ENCODE assay signal across 8 mouse cellular contexts in the genomic region with DNA sequence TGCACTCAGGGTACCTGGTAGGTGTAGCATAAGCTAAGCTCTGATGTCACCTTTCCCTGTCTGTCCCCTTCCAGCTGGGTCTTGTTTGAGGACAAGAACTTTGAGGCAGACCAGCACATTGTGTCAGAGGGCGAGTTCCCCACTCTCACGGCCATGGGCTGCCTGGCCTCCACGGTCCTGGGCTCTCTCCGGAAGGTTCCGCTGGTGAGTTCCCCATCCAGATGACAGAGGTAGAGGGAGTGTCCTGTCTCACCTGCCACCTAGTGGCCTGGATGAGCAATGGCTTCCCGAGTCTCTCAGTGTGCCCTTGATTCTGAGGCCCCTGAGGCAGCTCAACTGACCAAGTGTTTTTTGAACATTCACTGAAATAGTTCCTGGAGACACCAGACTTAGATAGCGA. TPM values are rescaled to one million over a fixed set of nuclear protein-coding genes. Genes with fewer than 3 reads are reported as not detected.
DNase-seq lines count a peak whose midpoint lies in the region; ATAC-seq and TF ChIP-seq lines count a peak whose summit lies in the region.

No protein-coding gene starts in this region.

- no peaks in the 10 kb centered on the region for H3K9me3 ChIP-seq in forebrain, embryonic 16.5 days (ENCODE audit: control insufficient read depth, low read length)
- no peaks in the 10 kb centered on the region for H3K9me3 ChIP-seq in kidney, postnatal 0 days (replicated peaks; ENCODE audit: low read length)
- no peaks in the 10 kb centered on the region for H3K9me3 ChIP-seq in stomach, embryonic 16.5 days (replicated peaks; ENCODE audit: control insufficient read depth, low read length)

- ATAC-seq in forebrain, embryonic 16.5 days: 0 out of 2 replicates have a peak, but pooled peaks have one; percentile 33
- peak; percentile 71 for ATAC-seq in kidney, postnatal 0 days (replicated peaks; ENCODE audit: low FRiP score, low read depth)
- ATAC-seq in megakaryocyte progenitor cell, adult 5-6 weeks (replicated peaks; ENCODE audit: poor library complexity): peak; percentile 96
- ATAC-seq in stomach, embryonic 16.5 days (ENCODE audit: insufficient read depth, low FRiP score): peak; percentile 54; the same call in 1 of the 2 replicates

- TF ChIP-seq CTCF in kidney, postnatal 0 days (IDR thresholded peaks at IDR 0.05; ENCODE audit: low read depth): peak; percentile 83

- H3K4me3 ChIP-seq in forebrain, embryonic 16.5 days (replicated peaks; ENCODE audit: low read length): no peak overlapping the region
- H3K4me3 ChIP-seq in kidney, postnatal 0 days (replicated peaks; ENCODE audit: low read depth, low read length): no peak overlapping the region
- H3K4me3 ChIP-seq in stomach, embryonic 16.5 days (replicated peaks; ENCODE audit: low read length): no peak overlapping the region

- H3K36me3 ChIP-seq in forebrain, embryonic 16.5 days (ENCODE audit: control insufficient read depth, insufficient read depth): no peaks in the 10 kb centered on the region
- no peaks in the 10 kb centered on the region for H3K36me3 ChIP-seq in kidney, postnatal 0 days (ENCODE audit: insufficient read depth, low read length)
- H3K36me3 ChIP-seq in stomach, embryonic 16.5 days (ENCODE audit: control insufficient read depth, insufficient read depth, low read length): no peaks in the 10 kb centered on the region

- peaks cover 3% of the 10 kb centered on the region; the same call in 1 of the 2 replicates for H3K27me3 ChIP-seq in forebrain, embryonic 16.5 days (replicated peaks; ENCODE audit: control insufficient read depth, insufficient read depth, low read length)
- no peaks in the 10 kb centered on the region for H3K27me3 ChIP-seq in kidney, postnatal 0 days (ENCODE audit: insufficient read depth, low read length)
- H3K27me3 ChIP-seq in stomach, embryonic 16.5 days (ENCODE audit: control insufficient read depth, insufficient read depth, low read length): no peaks in the 10 kb centered on the region

- peaks cover 1% of the 10 kb centered on the region; the same call in 1 of the 2 replicates for H3K4me1 ChIP-seq in forebrain, embryonic 16.5 days (replicated peaks; ENCODE audit: control insufficient read depth, insufficient read depth, low read length)
- no peaks in the 10 kb centered on the region for H3K4me1 ChIP-seq in kidney, postnatal 0 days (replicated peaks; ENCODE audit: insufficient read depth, low read length)
- no peaks in the 10 kb centered on the region; the same call in 1 of the 2 replicates for H3K4me1 ChIP-seq in stomach, embryonic 16.5 days (ENCODE audit: control insufficient read depth, insufficient read depth, low read length)

- peak; percentile 23 for DNase-seq in ovary, postnatal 36 days (ENCODE audit: low spot score)
- DNase-seq in ovary, postnatal 10 days (ENCODE audit: low spot score): no peak
- DNase-seq in brain, adult 2 months (ENCODE audit: low read depth, low spot score): peak; percentile 76
- peak; percentile 77 for DNase-seq in kidney, postnatal 0 days (ENCODE audit: low spot score)
- no peak for DNase-seq in layer of hippocampus, adult 11-12 months (ENCODE audit: low spot score)

- no peak overlapping the region for H3K9ac ChIP-seq in forebrain, embryonic 16.5 days (replicated peaks; ENCODE audit: low read depth, low read length)
- H3K9ac ChIP-seq in kidney, postnatal 0 days (ENCODE audit: low read depth, low read length): no peak overlapping the region
- H3K9ac ChIP-seq in stomach, embryonic 16.5 days (ENCODE audit: low read length): no peak overlapping the region

- 47% methylated on average over 7 of the region's 7 CpGs for WGBS in forebrain, embryonic 16.5 days
- 19% methylated on average over 7 of the region's 7 CpGs for WGBS in kidney, postnatal 0 days
- 26% methylated on average over 7 of the region's 7 CpGs for WGBS in stomach, embryonic 16.5 days

- no peak overlapping the region for H3K27ac ChIP-seq in forebrain, embryonic 16.5 days (ENCODE audit: low read length)
- H3K27ac ChIP-seq in kidney, postnatal 0 days: no peak overlapping the region
- no peak overlapping the region for H3K27ac ChIP-seq in stomach, embryonic 16.5 days (ENCODE audit: low read length)

- H3K4me2 ChIP-seq in forebrain, embryonic 16.5 days (ENCODE audit: low read length): no peak overlapping the region
- H3K4me2 ChIP-seq in kidney, postnatal 0 days (ENCODE audit: low read length): no peak overlapping the region
- no peak overlapping the region for H3K4me2 ChIP-seq in stomach, embryonic 16.5 days (ENCODE audit: low read depth, low read length)

RNA-seq across cellular contexts. Expression of gene Cd52, which starts 7.5 kb away (rescaled TPM):
- 0.91 and 1.4 TPM in 2 replicates for polyA plus RNA-seq in forebrain, embryonic 16.5 days (2015; fragmentation: Nextera tagmentation; extraction: Ambion mirVana)
- 14.7 and 18.9 TPM in 2 replicates for polyA plus RNA-seq in kidney, postnatal 0 days (2015; fragmentation: Nextera tagmentation; extraction: Ambion mirVana)
- total RNA-seq in megakaryocyte progenitor cell, adult 5-6 weeks (2015): 291 and 358 TPM in 2 replicates
- 339 and 505 TPM in 2 replicates for total RNA-seq in megakaryocyte progenitor cell, adult 5-6 weeks (2017)
- polyA plus RNA-seq in stomach, embryonic 16.5 days (2015; fragmentation: Nextera tagmentation; extraction: Ambion mirVana): 25.8 and 44.2 TPM in 2 replicates

RNA-seq across cellular contexts. Expression of gene Ubxn11, which starts 15.0 kb away (rescaled TPM):
- 13.3 and 13.6 TPM in 2 replicates for polyA plus RNA-seq in forebrain, embryonic 16.5 days (2015; fragmentation: Nextera tagmentation; extraction: Ambion mirVana)
- 7.6 and 7.8 TPM in 2 replicates for polyA plus RNA-seq in kidney, postnatal 0 days (2015; fragmentation: Nextera tagmentation; extraction: Ambion mirVana)
- total RNA-seq in megakaryocyte progenitor cell, adult 5-6 weeks (2015): 9.2 and 10.7 TPM in 2 replicates
- 6.5 and 7.3 TPM in 2 replicates for total RNA-seq in megakaryocyte progenitor cell, adult 5-6 weeks (2017)
- polyA plus RNA-seq in stomach, embryonic 16.5 days (2015; fragmentation: Nextera tagmentation; extraction: Ambion mirVana): 6.4 and 7.0 TPM in 2 replicates

RNA-seq across cellular contexts. Expression of gene Crybg2, which starts 26.8 kb away (rescaled TPM):
- 1.2 and 1.6 TPM in 2 replicates for polyA plus RNA-seq in forebrain, embryonic 16.5 days (2015; fragmentation: Nextera tagmentation; extraction: Ambion mirVana)
- 2.8 and 6.1 TPM in 2 replicates for polyA plus RNA-seq in kidney, postnatal 0 days (2015; fragmentation: Nextera tagmentation; extraction: Ambion mirVana)
- total RNA-seq in megakaryocyte progenitor cell, adult 5-6 weeks (2015): 0.77 and 2.2 TPM in 2 replicates
- total RNA-seq in megakaryocyte progenitor cell, adult 5-6 weeks (2017): 0.37 and 0.71 TPM in 2 replicates
- polyA plus RNA-seq in stomach, embryonic 16.5 days (2015; fragmentation: Nextera tagmentation; extraction: Ambion mirVana): 19.3 and 26.8 TPM in 2 replicates

RNA-seq across cellular contexts. Expression of gene Zfp683, which starts 33.8 kb away (rescaled TPM):
- not detected in 2 replicates for polyA plus RNA-seq in forebrain, embryonic 16.5 days (2015; fragmentation: Nextera tagmentation; extraction: Ambion mirVana)
- polyA plus RNA-seq in kidney, postnatal 0 days (2015; fragmentation: Nextera tagmentation; extraction: Ambion mirVana): not detected in 2 replicates
- not detected in 2 replicates for total RNA-seq in megakaryocyte progenitor cell, adult 5-6 weeks (2015)
- not detected in 2 replicates for total RNA-seq in megakaryocyte progenitor cell, adult 5-6 weeks (2017)
- polyA plus RNA-seq in stomach, embryonic 16.5 days (2015; fragmentation: Nextera tagmentation; extraction: Ambion mirVana): not detected in 2 replicates

RNA-seq across cellular contexts. Expression of gene Sh3bgrl3, which starts 41.2 kb away (rescaled TPM):
- 321 and 354 TPM in 2 replicates for polyA plus RNA-seq in forebrain, embryonic 16.5 days (2015; fragmentation: Nextera tagmentation; extraction: Ambion mirVana)
- 452 and 455 TPM in 2 replicates for polyA plus RNA-seq in kidney, postnatal 0 days (2015; fragmentation: Nextera tagmentation; extraction: Ambion mirVana)
- 724 and 761 TPM in 2 replicates for total RNA-seq in megakaryocyte progenitor cell, adult 5-6 weeks (2015)
- 230 and 307 TPM in 2 replicates for total RNA-seq in megakaryocyte progenitor cell, adult 5-6 weeks (2017)
- 397 and 438 TPM in 2 replicates for polyA plus RNA-seq in stomach, embryonic 16.5 days (2015; fragmentation: Nextera tagmentation; extraction: Ambion mirVana)

Comparison
In these comparisons a context has a peak if more than half of its experiments do, and no peak if none do; other contexts are left out.
1. DNase-seq: peak in ovary, postnatal 36 days (single experiment), brain, adult 2 months (single experiment) and kidney, postnatal 0 days (single experiment); none in ovary, postnatal 10 days (single experiment) and layer of hippocampus, adult 11-12 months (single experiment).
2. ATAC-seq: peak in every context shown above with its lines; median percentile 96 in megakaryocyte progenitor cell, adult 5-6 weeks; 71 in kidney, postnatal 0 days; 54 in stomach, embryonic 16.5 days; 33 in forebrain, embryonic 16.5 days.